Mouse (Mus musculus) myocyte (in vitro differentiated cells): ENCODE data around the gene Ambn. TPM values are rescaled to one million over a fixed set of nuclear protein-coding genes. Genes with fewer than 3 reads are reported as not detected.

Experiments
- H3K27me3 ChIP-seq: one replicate; pipeline ENCODE4 v1.6.1; 2011; ENCODE audit not compliant: control insufficient read depth, insufficient read depth, insufficient read length
- H3K36me3 ChIP-seq: one replicate; pipeline ENCODE4 v1.6.1; 2011; ENCODE audit not compliant: control insufficient read depth, insufficient read depth
- H3K4me2 ChIP-seq: one replicate; pipeline ENCODE4 v1.6.1; 2011; ENCODE audit warnings: low read depth, control low read depth
- H3K4me3 ChIP-seq: one replicate; pipeline ENCODE4 v1.5.1; 2011; ENCODE audit warnings: mild to moderate bottlenecking, control low read depth, moderate library complexity
- H3K79me2 ChIP-seq: one replicate; pipeline ENCODE4 v1.6.1; 2011; ENCODE audit not compliant: control insufficient read depth, insufficient read depth
- H3ac ChIP-seq: one replicate; pipeline ENCODE4 v1.6.1; 2011; ENCODE audit not compliant: control insufficient read depth, insufficient read length
- CEBPB ChIP-seq: IDR thresholded peaks from 2 replicates; pipeline ENCODE4 v1.6.1; 2011; ENCODE audit warnings: mild to moderate bottlenecking, moderate library complexity; ENCODE audit not compliant: poor library complexity, insufficient read depth, severe bottlenecking
- E2F4 ChIP-seq: IDR thresholded peaks from one replicate; pipeline ENCODE4 v1.6.1; 2011; ENCODE audit warnings: mild to moderate bottlenecking, control low read depth, moderate library complexity; ENCODE audit not compliant: insufficient read depth
- MAX ChIP-seq: IDR thresholded peaks from one replicate; pipeline ENCODE4 v1.6.1; 2011; ENCODE audit warnings: low read depth, mild to moderate bottlenecking, control low read depth
- MYOD1 ChIP-seq, 3 experiments: IDR thresholded peaks; one replicate each; pipeline ENCODE4 v1.6.1; 2011; ENCODE audit warnings: control low read depth in 2 of 3, low read depth in 2 of 3, mild to moderate bottlenecking in 2 of 3, moderate library complexity in 1 of 3; ENCODE audit not compliant: insufficient read length in 2 of 3, control insufficient read depth in 1 of 3
- MYOG ChIP-seq, 3 experiments: IDR thresholded peaks; one replicate each; pipeline ENCODE4 v1.6.1; 2011; ENCODE audit warnings: control low read depth in 2 of 3, low read depth in 2 of 3, mild to moderate bottlenecking in 2 of 3; ENCODE audit not compliant: insufficient read length in 2 of 3, control insufficient read depth in 1 of 3, insufficient read depth in 1 of 3
- POLR2A ChIP-seq: IDR thresholded peaks from one replicate; pipeline ENCODE4 v1.6.1; 2011; ENCODE audit warnings: low read depth, mild to moderate bottlenecking, control low read depth, moderate library complexity; ENCODE audit not compliant: insufficient read length
- POLR2AphosphoS2 ChIP-seq: IDR thresholded peaks from one replicate; pipeline ENCODE4 v1.6.1; 2011; ENCODE audit warnings: low read depth, control low read depth; ENCODE audit not compliant: insufficient read length
- REST ChIP-seq: IDR thresholded peaks from one replicate; pipeline ENCODE4 v1.6.1; 2011; ENCODE audit warnings: mild to moderate bottlenecking, control low read depth, moderate library complexity; ENCODE audit not compliant: insufficient read depth, insufficient read length
- SRF ChIP-seq: IDR thresholded peaks from one replicate; pipeline ENCODE4 v1.6.1; 2011; ENCODE audit warnings: low read depth; ENCODE audit not compliant: control insufficient read depth, insufficient read length
- TCF12 ChIP-seq: IDR thresholded peaks from one replicate; pipeline ENCODE4 v1.6.1; 2011; ENCODE audit warnings: mild to moderate bottlenecking, control low read depth; ENCODE audit not compliant: poor library complexity, insufficient read depth, severe bottlenecking
- TCF3 ChIP-seq: IDR thresholded peaks from one replicate; pipeline ENCODE4 v1.6.1; 2011; ENCODE audit warnings: low read depth, control low read depth; ENCODE audit not compliant: insufficient read length
- USF1 ChIP-seq: IDR thresholded peaks from one replicate; pipeline ENCODE4 v1.6.1; 2011; ENCODE audit warnings: low read depth, mild to moderate bottlenecking, control low read depth, moderate library complexity
- polyA plus RNA-seq: library from polyadenylated mRNA; unstranded; fragments of >200 nt; fragmentation: generic; extraction: Trizol; gene quantifications from one replicate; pipeline ENCODE4 v1.2.1, GENCODE M21; 2012; ENCODE audit warnings: missing spikeins

The Ambn gene
- polyA plus RNA-seq, 1 experiment = not detected

GRCm38 (mm10) chr5:88468807-88469704, 13.3 kb downstream of the Ambn start:
- no peaks in the 10 kb centered on the region for H3K36me3 ChIP-seq
- no peak overlapping the region for H3ac ChIP-seq
- H3K27me3 ChIP-seq = no peaks in the 10 kb centered on the region
- H3K4me3 ChIP-seq = no peak overlapping the region
- TF ChIP-seq POLR2AphosphoS2 = no peak
- TF ChIP-seq REST = no peak
- H3K79me2 ChIP-seq = no peaks in the 10 kb centered on the region
- H3K4me2 ChIP-seq = no peak overlapping the region

- Histone ChIP-seq H3K79me2 (no peaks in the 10 kb centered on the region), H3K4me2 (no peak within 1 kb of the TSS), H3K36me3 (no peaks in the 10 kb centered on the region), H3K4me3 (no peak within 1 kb of the TSS), H3K27me3 (no peaks in the 10 kb centered on the region), H3ac (no peak within 1 kb of the TSS)
- no peak for TF ChIP-seq USF1
- no peak for TF ChIP-seq TCF12
- TF ChIP-seq POLR2AphosphoS2 = no peak
- no peak for TF ChIP-seq POLR2A
- no peak for TF ChIP-seq MYOD1 (IDR thresholded peaks at IDR 0.05; ENCODE audit: control insufficient read depth in 1 of 3, insufficient read length in 2 of 3, low read depth in 2 of 3)
- no peak for TF ChIP-seq CEBPB
- no peak for TF ChIP-seq TCF3
- TF ChIP-seq E2F4 = no peak
- TF ChIP-seq MAX = no peak
Measured at GRCm38 (mm10) chr5:88487675-88488074, 31.9 kb downstream of the Ambn start, which contains the start of gene Enam. Enam (plus strand) TSS chr5:88487975.

GRCm38 (mm10) chr5:88489004-88489403, 33.2 kb downstream of the Ambn start:
- TF ChIP-seq POLR2A (no peak), MAX (no peak), E2F4 (no peak), TCF3 (no peak), MYOD1 (IDR thresholded peaks at IDR 0.05; ENCODE audit: control insufficient read depth in 1 of 3, insufficient read length in 2 of 3, low read depth in 2 of 3) (no peak), MYOG (IDR thresholded peaks at IDR 0.05; ENCODE audit: control insufficient read depth in 1 of 3, insufficient read depth in 1 of 3, insufficient read length in 2 of 3, low read depth in 2 of 3) (no peak), CEBPB (no peak), POLR2AphosphoS2 (no peak), REST (no peak), TCF12 (no peak), USF1 (no peak), SRF (no peak)
- no peak overlapping the region for H3ac ChIP-seq
- H3K79me2 ChIP-seq = no peaks in the 10 kb centered on the region
- H3K4me2 ChIP-seq = no peak overlapping the region
- H3K27me3 ChIP-seq = no peaks in the 10 kb centered on the region
- H3K36me3 ChIP-seq = no peaks in the 10 kb centered on the region
- no peak overlapping the region for H3K4me3 ChIP-seq

- Histone ChIP-seq H3K27me3 (no peaks in the 10 kb centered on the region), H3ac (no peak overlapping the region), H3K36me3 (no peaks in the 10 kb centered on the region), H3K4me2 (no peak overlapping the region), H3K4me3 (no peak overlapping the region), H3K79me2 (no peaks in the 10 kb centered on the region)
- no peak for TF ChIP-seq SRF
- no peak for TF ChIP-seq USF1
- no peak for TF ChIP-seq MYOD1 (IDR thresholded peaks at IDR 0.05; ENCODE audit: control insufficient read depth in 1 of 3, insufficient read length in 2 of 3, low read depth in 2 of 3)
- TF ChIP-seq POLR2A = no peak
- TF ChIP-seq POLR2AphosphoS2 = no peak
- no peak for TF ChIP-seq REST
Measured at GRCm38 (mm10) chr5:88491111-88491510, 35.3 kb downstream of the Ambn start.

GRCm38 (mm10) chr5:88499781-88500180, 44.0 kb downstream of the Ambn start:
- Histone ChIP-seq H3ac (no peak overlapping the region), H3K79me2 (no peaks in the 10 kb centered on the region), H3K36me3 (no peaks in the 10 kb centered on the region), H3K4me2 (no peak overlapping the region), H3K4me3 (no peak overlapping the region), H3K27me3 (no peaks in the 10 kb centered on the region)
- no peak for TF ChIP-seq POLR2AphosphoS2
- TF ChIP-seq REST = no peak
- no peak for TF ChIP-seq SRF
- no peak for TF ChIP-seq CEBPB
- no peak for TF ChIP-seq E2F4
- no peak for TF ChIP-seq MAX
- no peak for TF ChIP-seq MYOG (IDR thresholded peaks at IDR 0.05; ENCODE audit: control insufficient read depth in 1 of 3, insufficient read depth in 1 of 3, insufficient read length in 2 of 3, low read depth in 2 of 3)
- no peak for TF ChIP-seq TCF3
- no peak for TF ChIP-seq USF1
- no peak for TF ChIP-seq TCF12
- no peak for TF ChIP-seq POLR2A
- TF ChIP-seq MYOD1 (IDR thresholded peaks at IDR 0.05; ENCODE audit: control insufficient read depth in 1 of 3, insufficient read length in 2 of 3, low read depth in 2 of 3) = no peak
